In genomic region chr19:5306279-5306678, GRCm38 (mm10) we compare ENCODE assay signal across 12 mouse cellular contexts. TPM values are rescaled to one million over a fixed set of nuclear protein-coding genes. Genes with fewer than 3 reads are reported as not detected.
DNase-seq lines count a peak whose midpoint lies in the region.
"Had no signal": no experiment of that assay in that cellular context is flagged by ENCODE, and none has a peak within 500 bp of the region (broad histone marks: within the 10 kb centered on the region; RNA-seq: fewer than 3 reads in every experiment).

No protein-coding gene starts in this region.

- DNase-seq in layer of hippocampus, postnatal 10 days (ENCODE audit: low spot score in 2 of 2) = peak; percentile 16 to 23
- DNase-seq in layer of hippocampus, adult 11-12 months (ENCODE audit: low spot score) = no peak
- DNase-seq in 3T3-L1 (ENCODE audit: low read depth, low spot score) = peak; percentile 34
- peak; percentile 35 for DNase-seq in 416B (ENCODE audit: low read depth)
- DNase-seq in ZHBTc4 (ENCODE audit: low read depth, low spot score) = peak; percentile 84
- DNase-seq in thymus, postnatal 36 days = no peak
- DNase-seq in heart, postnatal 4 days = no peak
- DNase-seq: gastrocnemius, adult 2 months; kidney, adult 8-10 months; liver, embryonic 13.5 days; right cerebral cortex, adult 18-20 months had no signal

RNA-seq across cellular contexts. Expression of gene Gal3st3, which starts 8.1 kb away (rescaled TPM):
- 100 to 1,000 TPM; 104 to 111 TPM for total RNA-seq in layer of hippocampus, postnatal 10 days (2021)
- 1 to 10 TPM; 7.4 to 9.3 TPM for total RNA-seq in heart, postnatal 4 days (2021)

RNA-seq across cellular contexts. Expression of gene Sf3b2, which starts 11.0 kb away (rescaled TPM):
- total RNA-seq in layer of hippocampus, postnatal 10 days (2021) = 100 to 1,000 TPM; 197 to 198 TPM
- 100 to 1,000 TPM; 136 to 139 TPM for total RNA-seq in heart, postnatal 4 days (2021)

RNA-seq across cellular contexts. Expression of gene Catsper1, which starts 29.3 kb away (rescaled TPM):
- not detected for total RNA-seq in layer of hippocampus, postnatal 10 days (2021)
- total RNA-seq in heart, postnatal 4 days (2021) = not detected
- total RNA-seq: gastrocnemius, adult 2 months; heart, postnatal 10 days had no signal

RNA-seq across cellular contexts. Expression of gene Pacs1, which starts 33.4 kb away (rescaled TPM):
- total RNA-seq in layer of hippocampus, postnatal 10 days (2021) = 10 to 100 TPM; 71.2 to 73.5 TPM
- total RNA-seq in heart, postnatal 4 days (2021) = 10 to 100 TPM; 27.6 to 28.7 TPM

RNA-seq across cellular contexts. Expression of gene Cst6, which starts 43.1 kb away (rescaled TPM):
- total RNA-seq in layer of hippocampus, postnatal 10 days (2021) = 1 to 10 TPM; 5.4 to 7.4 TPM
- 1 to 10 TPM in 1 of 2 experiments, under 1 TPM in 1; 0.81 to 3.0 TPM for total RNA-seq in heart, postnatal 4 days (2021)

Comparison
In these comparisons a context has a peak if more than half of its experiments do, and no peak if none do; other contexts are left out.
1. DNase-seq: peak in layer of hippocampus, postnatal 10 days (2 of 2), 3T3-L1 (single experiment), 416B (single experiment) and ZHBTc4 (single experiment); none in layer of hippocampus, adult 11-12 months (single experiment), thymus, postnatal 36 days (0 of 2) and heart, postnatal 4 days (single experiment).
2. RNA of gene Gal3st3, which starts 8.1 kb away (total RNA-seq): 104 to 111 TPM in layer of hippocampus, postnatal 10 days; 7.4 to 9.3 TPM in heart, postnatal 4 days; every median in the first group is over 10 times any median in the second.